Mouse (Mus musculus) NIH3T3 (cell line): Measurements from ENCODE around the gene Tnfsf13b.

Source experiments
- DNase-seq: peaks from one replicate; pipeline ENCODE4 v3.0.0-alpha.2; 2012; ENCODE audit warnings: low read depth

The Tnfsf13b gene

DNA sequence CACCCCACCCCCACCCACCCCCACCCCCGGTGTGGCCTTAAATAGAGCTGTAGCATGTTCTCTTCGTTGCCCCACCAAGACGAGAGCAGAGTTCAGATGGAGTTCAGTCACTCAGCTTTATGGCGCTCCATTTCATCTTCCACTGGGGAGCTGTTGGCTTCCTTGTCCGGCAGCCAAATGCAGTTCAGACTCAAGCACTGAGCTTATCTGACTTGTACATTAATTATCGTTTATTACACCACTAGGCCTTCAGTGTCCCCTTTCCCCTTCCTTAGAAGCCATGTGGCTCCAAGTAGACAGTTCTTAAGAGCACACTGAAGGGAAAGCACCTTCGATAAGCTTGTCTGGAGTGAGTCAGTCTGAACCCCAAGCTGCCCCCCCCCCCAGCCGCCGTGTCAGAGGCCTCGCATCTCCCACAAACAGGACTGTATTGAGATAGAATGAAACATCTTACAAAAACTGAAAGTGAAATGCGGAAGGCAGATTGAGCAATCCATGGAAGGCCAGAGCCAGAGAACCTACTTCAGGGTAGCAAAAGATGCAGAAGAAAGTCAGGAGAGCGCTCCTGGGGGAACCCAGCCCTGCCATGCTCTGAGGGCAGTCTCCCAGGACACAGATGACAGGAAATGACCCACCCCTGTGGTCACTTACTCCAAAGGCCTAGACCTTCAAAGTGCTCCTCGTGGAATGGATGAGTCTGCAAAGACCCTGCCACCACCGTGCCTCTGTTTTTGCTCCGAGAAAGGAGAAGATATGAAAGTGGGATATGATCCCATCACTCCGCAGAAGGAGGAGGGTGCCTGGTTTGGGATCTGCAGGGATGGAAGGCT lies at the start of gene Tnfsf13b:
Gene Tnfsf13b, plus strand, starts transcription at position 312 of the 830 bp plus-strand sequence.
- DNase-seq: peak; percentile 41

DNA sequence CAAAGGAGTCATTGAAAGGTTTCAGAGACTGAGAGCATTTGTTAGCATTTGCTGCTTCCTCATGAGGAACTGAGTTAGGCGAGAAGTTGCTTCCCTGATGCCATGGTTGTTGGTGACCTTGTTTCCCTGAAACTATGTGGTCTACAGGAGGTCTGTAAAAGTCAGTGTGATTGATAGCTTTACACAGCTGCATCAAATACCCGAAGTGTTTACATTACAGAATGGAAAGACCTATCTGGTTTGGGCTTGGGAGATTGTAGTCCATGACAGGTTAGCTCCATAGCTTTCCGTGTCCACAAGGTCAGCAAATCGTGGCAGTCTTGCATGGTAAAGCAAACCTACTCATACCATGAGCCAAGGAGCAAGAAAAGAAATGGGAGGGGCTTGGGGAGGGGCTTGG lies 47.9 kb upstream of the Tnfsf13b start:
- DNase-seq: no peak

DNA sequence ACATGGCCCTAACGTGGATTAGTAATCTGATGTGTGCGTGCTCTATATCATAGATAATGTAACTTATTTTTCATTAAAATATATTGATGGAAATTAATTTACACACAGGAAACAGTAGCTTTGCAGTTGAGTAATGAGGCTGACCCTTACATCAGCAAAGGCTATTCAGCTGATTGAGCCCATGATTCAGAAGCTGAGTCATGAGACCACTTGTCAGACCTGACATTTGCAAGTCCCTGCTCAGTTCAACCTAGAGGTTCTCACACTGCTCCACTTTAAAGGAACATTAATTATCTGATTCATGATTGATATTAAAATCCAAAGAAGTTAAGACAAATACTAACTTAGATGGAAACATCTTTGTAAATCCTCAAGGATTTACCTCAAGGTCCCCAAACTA lies 46.3 kb upstream of the Tnfsf13b start:
- no peak for DNase-seq

DNA sequence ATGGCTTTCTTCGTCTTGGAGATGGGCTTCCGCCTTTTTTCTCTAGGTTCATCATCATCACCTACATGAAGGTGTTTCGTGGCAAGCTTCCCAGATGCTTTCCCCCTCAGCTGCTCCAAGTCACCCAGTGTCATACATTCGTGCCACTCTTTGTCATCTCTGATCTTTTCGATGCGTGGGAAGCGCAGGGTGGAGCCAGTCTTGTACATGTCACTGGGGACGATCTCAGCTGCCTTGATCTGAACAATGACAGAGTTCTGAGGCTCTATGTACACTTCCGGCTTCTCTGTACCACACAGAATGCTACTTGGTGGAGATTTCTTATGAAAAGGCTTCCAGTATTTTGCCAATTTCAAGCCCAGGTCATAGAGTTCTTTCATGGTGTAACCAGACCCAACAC lies 34.4 kb upstream of the Tnfsf13b start:
- no peak for DNase-seq

DNA sequence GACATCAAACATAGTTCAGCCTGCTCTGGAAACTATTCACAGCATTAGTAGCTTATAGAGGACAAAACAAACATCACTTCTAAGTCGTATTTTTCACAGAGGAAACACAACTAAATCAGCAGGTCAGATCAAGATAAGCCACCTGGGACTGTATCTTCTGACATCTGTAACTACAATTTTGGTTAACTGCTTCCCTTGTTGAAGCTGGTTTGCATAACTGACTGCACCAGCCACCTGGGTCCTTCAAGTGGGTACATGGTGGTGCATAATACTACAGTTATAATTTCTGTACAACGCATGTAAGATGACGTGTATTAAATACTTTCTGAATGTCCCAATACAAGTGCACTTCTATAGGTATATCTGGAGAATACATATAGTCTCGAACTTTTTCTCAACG lies 31.0 kb upstream of the Tnfsf13b start:
- DNase-seq: no peak

DNA sequence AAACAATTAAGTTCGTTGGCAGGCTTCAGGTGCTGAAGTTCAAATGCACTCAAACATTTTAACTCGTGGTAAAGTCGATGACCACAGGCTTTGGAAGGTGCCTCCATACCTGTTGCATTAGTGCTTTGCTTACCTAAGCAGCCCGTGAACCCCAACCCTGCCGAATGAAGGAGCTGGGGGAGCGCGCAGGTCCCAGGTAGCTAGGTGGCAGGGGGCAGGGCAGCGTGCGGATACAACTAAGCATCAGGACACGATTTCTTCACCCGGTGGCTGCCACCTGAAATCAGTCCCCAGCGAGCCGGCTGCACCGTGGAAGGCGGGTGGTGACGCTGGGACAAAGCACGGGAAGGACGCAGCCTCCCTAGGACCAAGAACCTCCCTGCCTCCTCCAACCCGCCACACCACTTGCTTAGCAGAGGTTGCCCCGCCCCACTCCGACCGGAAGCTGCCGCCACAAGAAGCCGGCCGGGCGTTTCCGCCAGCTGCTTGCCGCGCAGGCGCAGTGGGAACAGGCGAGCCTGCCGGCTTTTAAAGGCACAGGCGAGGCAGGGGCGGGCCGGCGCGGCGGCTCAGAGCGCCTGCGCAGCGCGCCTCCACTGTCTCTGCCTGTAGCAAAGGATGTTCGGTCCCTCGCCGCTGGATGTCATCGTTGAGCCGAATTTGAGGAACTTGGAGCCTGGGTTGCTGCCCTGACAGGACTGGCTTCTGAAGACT lies 30.2 kb upstream of the Tnfsf13b start:
- DNase-seq: peak; percentile 99

DNA sequence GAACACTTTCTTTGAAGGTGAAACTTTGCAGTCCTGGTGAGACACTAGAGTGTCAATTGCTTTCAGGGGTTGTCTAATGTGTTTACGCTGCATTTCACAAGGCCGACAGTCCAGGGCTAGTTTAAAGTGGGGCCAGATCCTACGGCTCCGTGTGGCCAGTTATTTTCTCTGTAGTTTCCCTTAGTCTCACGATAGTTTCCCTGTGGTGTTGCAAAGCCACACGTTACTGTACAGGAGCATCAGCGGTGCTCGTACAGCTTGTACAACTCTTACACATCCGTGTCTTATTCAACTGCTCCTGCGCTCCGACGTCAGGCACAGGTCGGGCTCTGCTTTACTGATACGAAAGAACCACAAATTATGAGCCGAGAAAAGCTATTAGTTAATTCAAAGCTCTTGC lies 29.3 kb upstream of the Tnfsf13b start:
- DNase-seq: peak; percentile 10

DNA sequence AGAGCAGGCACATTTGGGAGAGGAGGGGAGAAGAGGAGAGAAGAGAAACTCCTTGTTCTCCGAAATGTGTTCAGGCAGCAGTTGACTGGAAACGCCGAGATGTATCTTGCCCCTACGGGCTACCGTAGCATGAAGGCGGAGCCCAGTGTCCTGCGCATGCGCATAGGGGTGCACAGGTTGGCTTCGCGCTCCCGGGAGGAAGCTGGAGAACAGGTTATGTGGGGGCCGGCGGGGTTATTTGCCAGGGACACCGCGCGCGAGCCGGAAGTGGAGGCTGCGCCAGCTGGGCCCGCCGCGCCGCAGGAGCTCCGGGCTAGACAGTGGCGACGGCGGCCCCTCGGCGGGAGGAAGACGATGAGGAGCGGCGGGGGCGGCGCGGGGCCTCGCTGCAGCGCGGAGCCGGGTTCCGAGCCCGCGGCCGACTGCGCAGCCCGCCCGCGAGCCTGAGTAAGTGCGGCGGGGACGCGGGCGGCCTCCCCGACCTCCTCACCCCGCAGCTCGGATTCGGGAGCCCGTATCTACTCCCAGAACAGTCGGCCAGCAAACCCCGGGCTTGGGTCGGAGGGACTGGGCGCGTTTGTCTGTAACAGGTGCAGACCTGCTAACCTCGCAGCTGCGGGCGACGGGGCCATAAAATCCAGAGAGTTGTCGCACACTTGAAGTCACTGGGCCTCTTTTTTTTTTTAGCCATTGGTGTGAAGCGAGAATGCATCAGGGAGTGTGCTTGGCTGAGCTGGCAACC lies 28.5 kb upstream of the Tnfsf13b start, which contains the start of the genes Lig4 and Abhd13:
Gene Lig4, minus strand, starts transcription at position 114 of the 742 bp plus-strand sequence.
Gene Abhd13, plus strand, starts transcription at position 135 of the 742 bp plus-strand sequence.
- peak; percentile 98 for DNase-seq

DNA sequence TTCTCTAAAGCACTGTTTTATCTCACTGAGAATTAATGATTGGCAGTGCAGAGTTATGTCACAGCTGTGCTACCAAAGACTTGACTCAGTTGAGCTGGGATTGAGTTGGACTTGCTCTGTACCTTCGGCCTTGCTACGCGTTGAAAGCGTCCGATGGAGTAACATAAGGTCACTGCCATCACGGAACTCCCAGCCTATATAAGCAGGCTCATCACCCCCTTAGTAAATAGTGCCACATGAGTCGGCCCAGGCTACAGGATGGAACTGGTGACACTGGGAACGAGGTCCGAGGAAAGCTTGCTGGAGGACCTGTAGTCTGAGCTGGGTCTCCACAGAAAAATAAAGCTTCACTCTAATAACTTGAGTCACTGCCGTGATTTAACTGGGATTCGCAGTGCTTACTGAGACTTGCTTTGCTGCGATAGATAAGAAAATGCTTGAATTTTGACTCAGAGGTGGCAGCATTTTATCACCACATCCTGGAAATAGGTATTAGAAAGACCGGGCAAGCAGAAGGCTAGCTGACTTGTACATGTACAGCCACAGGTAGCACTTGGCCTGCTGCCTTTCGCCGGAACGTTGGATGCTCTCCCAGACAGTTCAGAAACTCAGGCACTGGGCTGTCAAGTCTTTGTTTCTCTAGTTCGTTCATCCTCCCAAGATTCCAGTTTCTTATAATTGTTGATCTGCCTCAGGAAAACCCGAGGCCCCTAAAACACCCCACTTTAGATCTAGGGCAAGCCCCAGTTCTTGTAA lies 27.6 kb upstream of the Tnfsf13b start:
- DNase-seq: peak; percentile 10

DNA sequence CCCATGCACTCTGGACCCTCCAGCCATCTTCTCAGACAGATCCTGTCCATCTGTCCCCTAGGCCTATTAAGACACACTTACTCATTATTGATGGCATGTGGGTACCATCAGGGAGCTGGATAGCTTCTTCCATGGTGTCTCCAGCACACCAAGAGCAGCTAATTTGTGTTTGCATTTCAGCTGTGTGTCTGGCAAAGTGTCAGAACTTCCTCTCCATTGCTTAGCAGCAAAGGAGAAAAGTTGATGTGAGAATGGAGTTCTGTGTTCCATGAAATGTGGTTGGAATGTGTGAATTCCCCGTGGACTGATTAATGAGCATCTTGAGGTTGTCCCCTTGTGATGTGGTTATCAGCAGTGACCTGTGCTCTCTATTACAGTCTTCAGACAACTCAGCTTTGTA lies 26.5 kb upstream of the Tnfsf13b start:
- no peak for DNase-seq

DNA sequence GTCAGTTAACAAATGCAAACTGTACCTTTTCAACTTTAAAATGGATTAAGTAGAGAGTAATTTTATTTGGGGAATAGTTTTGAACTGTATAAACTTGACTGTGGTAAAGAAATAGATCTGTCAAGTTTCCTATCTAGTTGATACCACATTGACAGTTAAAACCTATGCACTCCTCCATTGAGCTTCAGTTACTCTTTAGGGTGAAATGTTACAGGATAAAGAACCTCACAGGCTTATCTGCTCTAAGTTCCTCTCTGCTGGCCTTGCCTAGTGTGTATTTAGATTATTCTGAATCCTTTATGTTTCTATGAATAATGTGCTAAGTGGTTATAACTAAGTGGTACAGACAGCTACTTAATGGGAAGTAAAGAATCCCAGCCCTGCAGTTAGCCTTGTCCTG lies 26.1 kb upstream of the Tnfsf13b start:
- no peak for DNase-seq

DNA sequence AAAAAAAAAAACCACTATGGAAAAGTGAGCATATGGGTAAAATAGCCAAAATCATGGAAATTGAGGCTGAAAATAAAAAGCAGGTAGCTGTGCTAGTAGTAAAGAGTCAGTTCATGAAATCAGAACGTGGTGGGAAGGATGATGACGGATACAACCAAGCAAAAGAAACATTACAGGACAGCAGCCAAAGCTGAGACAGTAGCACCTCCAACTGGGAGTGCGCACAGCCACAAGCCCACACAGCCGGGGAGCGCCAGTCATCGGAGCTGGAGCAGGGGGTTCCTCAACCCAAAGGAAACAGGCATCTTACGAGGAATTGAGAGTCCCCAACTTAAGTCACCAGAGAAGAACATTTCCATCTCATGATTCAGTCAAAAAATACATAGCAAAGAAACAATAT lies 2.2 kb upstream of the Tnfsf13b start:
- no peak for DNase-seq

DNA sequence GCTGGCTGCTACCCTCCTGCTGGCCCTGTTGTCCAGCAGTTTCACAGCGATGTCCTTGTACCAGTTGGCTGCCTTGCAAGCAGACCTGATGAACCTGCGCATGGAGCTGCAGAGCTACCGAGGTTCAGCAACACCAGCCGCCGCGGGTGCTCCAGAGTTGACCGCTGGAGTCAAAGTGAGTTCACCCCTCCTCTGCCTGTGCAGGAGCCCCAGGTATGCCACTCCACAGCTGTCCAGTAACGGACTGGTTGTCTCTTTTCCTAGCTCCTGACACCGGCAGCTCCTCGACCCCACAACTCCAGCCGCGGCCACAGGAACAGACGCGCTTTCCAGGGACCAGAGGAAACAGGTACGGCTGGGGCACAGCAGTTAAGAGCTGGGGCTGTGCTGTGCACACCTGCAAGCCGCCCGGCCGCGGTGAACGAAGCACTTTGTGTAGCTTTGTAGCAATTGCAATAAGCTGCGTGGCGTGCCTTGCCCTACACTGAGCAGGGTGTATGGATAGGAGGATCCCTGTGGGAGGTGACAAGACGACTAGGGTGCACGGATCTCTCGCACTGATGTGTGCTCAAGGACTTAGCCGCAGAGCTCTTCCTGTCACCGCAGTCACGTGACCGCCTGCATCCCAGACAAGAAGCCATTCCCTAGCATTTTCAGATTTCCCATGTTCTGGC lies 856 bp downstream of the Tnfsf13b start:
- no peak for DNase-seq

DNA sequence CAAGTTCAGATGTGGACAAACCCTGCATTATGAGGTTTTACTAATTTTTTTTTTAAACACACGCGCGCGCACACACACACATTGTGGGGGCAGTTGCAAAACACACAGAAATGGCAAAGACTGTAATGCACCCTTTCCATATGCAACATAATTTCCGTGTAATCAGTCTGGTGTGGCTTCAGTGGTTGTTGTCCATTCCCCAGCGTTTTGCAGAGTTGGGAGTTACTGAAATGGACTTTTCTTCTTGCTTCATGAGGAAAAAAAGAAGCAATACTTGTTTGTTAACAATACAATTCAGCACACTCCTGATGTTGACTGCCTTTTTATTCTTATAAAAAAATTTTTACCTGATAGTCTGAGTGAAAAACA lies 1.4 kb downstream of the Tnfsf13b start:
- no peak for DNase-seq

DNA sequence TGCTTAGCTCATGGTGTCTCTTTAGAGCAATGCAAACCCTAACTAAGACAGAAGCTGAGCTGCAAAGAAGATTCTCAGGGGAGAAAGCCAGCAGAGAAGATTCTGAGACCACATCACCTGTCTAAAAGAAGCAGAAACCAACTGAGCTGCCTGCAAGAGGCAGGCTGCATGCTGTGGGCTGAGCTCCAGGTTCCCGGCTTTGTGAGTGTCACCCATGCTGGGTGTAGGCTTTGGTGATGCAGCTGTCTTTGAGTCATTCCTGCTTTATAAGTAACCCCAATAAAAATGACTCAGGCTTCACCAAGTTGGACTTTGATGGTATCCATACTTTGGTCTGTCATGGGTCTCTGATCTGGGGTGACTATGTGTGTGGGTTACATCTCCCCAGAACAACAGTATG lies 10.0 kb downstream of the Tnfsf13b start:
- no peak for DNase-seq

DNA sequence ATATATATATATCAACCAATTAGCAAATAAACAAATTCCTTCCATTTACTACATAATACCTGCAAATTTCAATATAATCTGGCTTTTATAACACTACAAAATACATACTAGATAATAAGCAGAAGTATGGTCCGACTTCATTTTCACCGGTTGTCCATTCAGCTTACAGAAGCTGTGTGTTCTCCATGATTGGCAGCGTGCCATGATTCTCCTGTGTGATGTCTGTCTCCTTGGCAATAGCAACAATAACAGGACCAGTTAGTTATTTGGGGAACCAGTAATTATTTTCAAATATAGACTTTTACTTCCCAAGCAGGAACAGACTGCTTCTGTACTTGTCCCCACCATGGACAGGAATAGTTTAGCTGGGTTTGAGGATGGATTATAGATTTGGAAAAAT lies 11.0 kb downstream of the Tnfsf13b start:
- DNase-seq: peak; percentile 28

DNA sequence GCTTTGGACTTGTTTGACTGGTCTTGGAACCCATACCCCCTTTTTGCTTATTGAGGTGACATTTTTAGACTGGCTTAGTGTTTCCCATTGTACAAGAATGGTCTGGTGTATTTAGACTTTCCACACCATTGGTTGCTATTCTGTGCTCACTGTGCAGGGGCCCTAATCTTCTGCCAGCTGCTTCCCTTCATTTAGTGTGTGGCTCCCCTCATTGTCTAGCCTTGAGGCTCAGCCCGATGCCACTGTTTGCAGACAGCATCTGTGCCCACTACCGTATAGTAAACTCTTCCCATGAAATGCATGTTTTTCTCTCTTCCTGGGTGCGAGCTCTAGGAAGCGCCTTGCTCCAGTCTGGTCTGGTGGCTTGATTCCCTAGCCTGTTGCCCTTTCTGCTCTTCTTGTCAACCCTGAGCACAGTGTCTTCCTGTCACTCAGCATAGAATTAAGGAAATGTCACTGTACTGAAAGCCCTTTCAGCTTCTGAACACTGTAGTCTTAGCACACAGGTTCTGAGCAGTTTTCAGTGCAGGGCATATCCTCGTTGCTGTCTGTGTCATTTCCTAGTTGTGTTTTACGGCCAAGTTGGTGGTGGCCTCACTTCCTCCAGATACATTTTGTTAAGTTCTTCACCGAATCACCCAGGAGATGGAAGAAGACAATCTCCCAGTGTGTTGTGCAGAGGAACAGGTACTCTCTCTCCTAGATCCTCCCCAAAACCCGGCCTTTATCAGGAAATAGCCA lies 24.2 kb downstream of the Tnfsf13b start:
- DNase-seq: no peak

DNA sequence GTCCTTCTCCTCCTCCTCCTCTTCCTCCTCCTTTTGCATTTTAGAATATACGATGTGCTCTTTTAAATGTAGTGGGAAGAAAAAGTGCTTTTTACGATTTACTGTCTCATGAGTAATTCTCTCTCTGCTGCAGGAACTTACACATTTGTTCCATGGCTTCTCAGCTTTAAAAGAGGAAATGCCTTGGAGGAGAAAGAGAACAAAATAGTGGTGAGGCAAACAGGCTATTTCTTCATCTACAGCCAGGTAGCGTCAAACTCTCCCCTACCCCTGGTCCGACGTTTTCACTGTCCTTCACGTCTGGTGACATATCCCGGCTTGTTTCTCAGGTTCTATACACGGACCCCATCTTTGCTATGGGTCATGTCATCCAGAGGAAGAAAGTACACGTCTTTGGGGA lies 24.9 kb downstream of the Tnfsf13b start:
- DNase-seq: no peak

DNA sequence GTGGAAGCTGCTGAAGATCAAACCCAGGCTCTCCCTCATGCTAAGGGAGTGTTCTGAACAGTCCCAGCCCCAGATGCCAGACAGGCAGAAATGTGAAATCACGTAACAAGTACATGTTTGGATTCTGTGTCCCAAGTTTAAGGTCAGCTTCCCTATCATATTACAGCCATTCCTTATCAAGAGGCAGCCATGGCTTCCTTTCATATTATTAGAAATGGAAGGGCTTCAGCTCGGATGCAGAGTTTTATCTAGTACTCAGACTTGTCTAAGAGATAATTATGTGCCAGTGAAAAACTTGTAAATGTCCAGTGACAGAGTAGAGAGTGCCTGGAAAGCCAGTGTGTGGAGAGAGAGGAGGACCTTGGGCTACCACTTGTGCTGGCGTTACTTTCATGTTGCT lies 34.6 kb downstream of the Tnfsf13b start:
- DNase-seq: no peak

DNA sequence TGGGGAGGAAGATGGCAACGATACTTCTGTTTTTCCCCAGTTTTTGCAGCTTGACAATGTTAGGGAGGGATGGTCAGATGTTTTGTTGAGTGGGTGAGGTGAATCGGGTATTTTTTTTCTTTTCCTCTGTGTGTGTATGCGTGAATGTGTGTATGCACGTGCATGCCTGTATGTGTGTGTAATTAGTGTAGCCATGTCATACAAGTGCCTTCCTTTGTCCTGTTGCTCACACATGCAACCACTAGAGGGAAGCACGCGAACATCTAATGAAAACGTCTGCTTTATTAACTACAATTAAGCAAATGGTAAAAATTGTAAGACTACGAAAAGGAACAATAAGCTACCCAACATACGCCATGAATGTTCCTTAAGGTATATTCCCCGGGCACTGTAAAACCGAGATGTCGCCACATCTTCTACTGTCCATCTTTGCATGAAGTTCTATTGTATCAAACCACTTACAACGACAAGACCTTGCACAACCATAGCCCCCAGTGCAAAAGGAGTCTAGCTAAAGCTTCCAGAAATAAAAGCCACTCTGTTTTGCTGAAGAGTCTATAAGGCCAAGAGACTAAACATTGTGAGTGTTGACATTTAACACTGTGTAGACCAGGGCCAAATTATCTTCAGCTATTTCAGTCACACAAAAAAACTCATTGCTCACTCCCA lies 37.7 kb downstream of the Tnfsf13b start:
- peak; percentile 56 for DNase-seq
